Mouse (Mus musculus) kidney, postnatal 36 days (tissue): ENCODE data around the gene Slfn5.
A peak's percentile ranks its signal among the peaks of the same experiment; 100 is the strongest.
"Not testable (repeated sequence)": the region's sequence is repeated elsewhere in the genome, so short reads cannot be mapped to it uniquely, and the experiment has no call there.

Source experiments
- DNase-seq, 2 experiments: peaks; one replicate each; pipeline ENCODE4 v3.0.0; 2021 to 2022; ENCODE audit warnings: mixed read lengths in 2 of 2

The Slfn5 gene

GRCm38 (mm10) chr11:82950736-82951481 is at the start of gene Slfn5:
Gene Slfn5 (plus strand): TSS chr11:82951349.
- peak; percentile 70 to 84 for DNase-seq

- no peak for DNase-seq
Measured at GRCm38 (mm10) chr11:82901606-82902310, 49.4 kb upstream of the Slfn5 start.

- DNase-seq = no peak
Measured at GRCm38 (mm10) chr11:82904952-82905351, 46.2 kb upstream of the Slfn5 start.

GRCm38 (mm10) chr11:82905816-82906215 is 45.3 kb upstream of the Slfn5 start:
- DNase-seq = no peak

DNA sequence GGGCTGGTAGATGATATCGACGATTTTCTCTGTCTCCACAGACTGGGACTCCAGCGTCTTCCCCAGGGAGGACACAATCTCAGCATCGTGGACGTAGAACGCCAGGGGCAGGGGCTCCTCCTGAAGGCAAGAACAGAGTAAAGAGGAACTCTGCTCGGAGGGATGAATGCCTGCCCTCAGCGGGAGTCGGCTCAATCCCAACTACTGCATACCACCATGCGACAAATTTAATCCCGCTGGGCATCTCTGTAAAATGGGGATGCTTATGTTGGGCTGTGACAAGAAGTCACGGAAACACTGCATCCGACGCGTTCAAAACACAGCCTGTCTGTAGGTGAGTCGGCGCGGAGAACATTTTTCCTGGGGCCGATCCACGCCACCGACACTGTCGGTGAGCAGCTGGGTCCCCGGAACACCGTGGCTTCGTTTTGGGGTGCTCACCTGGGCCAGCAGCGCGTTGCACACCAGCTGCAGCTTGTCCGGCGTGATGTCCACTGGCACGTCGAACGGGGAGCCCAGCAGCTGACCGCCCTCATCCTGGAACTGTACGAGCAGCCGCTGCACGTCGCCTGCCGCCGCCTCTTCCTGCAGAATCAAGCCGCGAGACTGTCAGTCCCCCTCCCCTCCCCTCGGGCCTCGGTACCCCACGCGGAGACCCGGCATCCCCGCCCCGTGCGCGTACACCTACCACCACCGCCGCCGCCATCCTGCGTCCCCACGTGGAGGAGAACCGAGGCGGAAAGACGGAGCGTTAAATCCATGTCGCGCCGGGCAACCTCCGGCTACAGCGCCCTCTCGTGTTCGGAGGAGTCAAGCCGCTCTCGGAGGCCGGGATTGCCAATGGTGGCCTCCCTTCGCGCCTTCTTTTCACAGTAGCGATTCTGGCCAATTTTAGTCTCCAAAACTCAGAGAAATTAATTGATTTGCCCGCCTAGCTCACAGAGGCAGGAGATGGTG is 43.2 kb upstream of the Slfn5 start, which contains the start of gene Nle1:
Nle1 (minus strand) TSS at position 761 of the 957 bp plus-strand sequence.
- DNase-seq = peak; percentile 91 to 95

- DNase-seq = no peak
Measured at GRCm38 (mm10) chr11:82908608-82908989, 42.5 kb upstream of the Slfn5 start.

DNA sequence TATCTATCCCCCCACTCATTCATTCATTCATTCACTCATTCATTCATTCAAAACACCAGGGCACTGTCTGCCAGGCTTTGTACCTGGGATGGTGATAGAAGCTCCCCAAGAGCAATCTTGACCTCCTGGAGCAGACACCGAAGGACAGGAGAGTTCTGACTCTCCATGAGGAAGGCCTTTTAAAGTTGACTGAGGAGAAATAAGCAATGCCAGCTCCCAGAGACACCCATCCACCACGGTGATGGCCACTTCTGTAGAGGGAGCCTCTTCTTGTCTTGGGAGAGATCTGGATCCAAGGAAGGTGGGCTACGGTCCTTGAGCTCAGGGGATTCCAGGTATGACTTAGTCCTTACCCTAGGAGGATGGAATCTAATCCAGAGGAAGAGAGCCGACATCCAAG is 40.9 kb upstream of the Slfn5 start, which contains the start of gene Unc45b:
Unc45b (plus strand) TSS at position 301 of the 400 bp plus-strand sequence.
- DNase-seq = no peak

GRCm38 (mm10) chr11:82910679-82911389 is 40.3 kb upstream of the Slfn5 start:
- DNase-seq = no peak

DNA sequence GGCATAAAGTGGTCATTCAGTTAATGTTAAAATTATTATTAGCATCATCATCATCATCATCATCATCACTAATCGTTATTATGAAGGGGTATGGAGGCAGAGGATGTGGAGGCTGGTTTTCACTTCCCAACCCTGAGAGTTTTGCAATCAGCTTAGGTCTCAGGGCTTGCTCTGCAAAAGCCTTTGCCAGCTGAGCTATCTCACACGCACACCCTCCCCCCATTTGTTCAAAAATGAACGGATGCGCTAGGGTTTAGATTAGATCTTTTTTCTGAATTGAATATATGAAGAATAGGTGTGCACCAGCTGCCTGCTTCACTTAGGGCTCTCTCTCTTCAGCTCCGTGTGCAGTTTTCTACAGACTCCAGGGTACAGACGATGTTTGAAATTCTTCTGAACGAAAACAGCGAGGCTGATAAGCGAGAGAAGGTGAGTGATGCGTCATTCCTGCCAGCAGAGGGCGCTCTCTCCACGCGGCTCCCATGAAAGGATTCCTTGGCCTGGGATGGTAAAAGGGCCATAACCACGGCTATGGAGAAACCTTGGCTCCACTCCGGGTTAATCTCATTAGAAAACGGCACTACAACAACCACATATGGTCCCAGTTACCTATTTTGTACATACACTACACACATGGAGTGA is 36.3 kb upstream of the Slfn5 start:
- DNase-seq = peak; percentile 70 to 90

DNA sequence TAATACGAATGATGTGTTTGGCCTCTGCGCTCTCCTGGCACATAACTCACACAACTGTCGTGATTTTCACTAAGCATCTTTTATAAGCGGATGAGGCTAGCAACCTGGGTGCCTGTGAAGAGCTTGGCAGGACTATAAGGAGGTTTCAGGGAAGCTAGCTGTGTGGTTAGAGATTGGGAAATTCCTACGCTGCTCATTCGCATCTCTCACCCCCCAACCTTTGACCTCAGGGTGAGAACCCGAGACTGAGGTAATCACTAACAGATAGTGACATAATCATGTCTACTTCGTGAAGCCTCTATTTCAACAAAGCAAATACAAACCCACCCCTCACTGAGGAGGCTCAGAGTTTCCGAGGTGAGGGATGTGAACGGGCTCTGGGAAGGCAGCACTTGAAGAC is 30.4 kb upstream of the Slfn5 start:
- DNase-seq = no peak

GRCm38 (mm10) chr11:82921691-82922090 is 29.5 kb upstream of the Slfn5 start:
- DNase-seq = no peak

DNA sequence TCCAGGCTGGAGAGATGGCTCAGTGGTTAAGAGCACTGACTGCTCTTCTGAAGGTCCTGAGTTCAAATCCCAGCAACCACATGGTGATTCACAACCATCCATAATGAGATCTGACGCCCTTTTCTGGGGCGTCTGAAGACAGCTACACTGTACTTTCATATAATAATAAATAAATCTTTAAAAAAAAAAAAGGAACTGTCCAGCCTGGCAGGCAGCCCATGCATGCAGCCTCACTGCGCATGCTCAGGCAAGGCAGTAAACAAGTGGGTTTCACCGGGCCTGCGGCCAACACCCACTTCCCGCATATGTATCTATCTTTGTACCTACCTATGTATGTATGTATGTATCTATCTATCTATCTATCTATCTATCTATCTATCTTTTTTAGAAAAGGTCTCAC is 27.2 kb upstream of the Slfn5 start:
- DNase-seq = not testable (repeated sequence)

- DNase-seq = peak in 1 of 2 experiments; percentile 8
Measured at GRCm38 (mm10) chr11:82928897-82929632, 22.1 kb upstream of the Slfn5 start.

DNA sequence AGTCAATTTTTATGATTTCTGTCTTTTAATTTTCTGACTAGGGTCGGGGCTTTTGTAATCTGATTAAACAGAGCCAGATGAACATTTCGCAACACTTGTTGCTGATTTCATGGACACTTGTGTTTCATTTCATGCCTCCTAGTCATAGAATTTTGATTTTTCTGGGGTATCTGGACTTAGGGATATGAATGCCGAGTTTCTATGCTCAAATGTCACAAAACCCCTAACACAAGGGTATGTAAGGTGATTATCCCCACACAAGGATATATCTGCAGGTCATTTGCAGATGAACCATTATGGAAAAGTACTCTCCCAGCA is 21.6 kb upstream of the Slfn5 start:
- DNase-seq = no peak

- DNase-seq = peak in 1 of 2 experiments; percentile 54
Measured at GRCm38 (mm10) chr11:82930391-82930955, 20.7 kb upstream of the Slfn5 start.

- DNase-seq = not testable (repeated sequence)
Measured at GRCm38 (mm10) chr11:82931161-82931560, 20.0 kb upstream of the Slfn5 start.

DNA sequence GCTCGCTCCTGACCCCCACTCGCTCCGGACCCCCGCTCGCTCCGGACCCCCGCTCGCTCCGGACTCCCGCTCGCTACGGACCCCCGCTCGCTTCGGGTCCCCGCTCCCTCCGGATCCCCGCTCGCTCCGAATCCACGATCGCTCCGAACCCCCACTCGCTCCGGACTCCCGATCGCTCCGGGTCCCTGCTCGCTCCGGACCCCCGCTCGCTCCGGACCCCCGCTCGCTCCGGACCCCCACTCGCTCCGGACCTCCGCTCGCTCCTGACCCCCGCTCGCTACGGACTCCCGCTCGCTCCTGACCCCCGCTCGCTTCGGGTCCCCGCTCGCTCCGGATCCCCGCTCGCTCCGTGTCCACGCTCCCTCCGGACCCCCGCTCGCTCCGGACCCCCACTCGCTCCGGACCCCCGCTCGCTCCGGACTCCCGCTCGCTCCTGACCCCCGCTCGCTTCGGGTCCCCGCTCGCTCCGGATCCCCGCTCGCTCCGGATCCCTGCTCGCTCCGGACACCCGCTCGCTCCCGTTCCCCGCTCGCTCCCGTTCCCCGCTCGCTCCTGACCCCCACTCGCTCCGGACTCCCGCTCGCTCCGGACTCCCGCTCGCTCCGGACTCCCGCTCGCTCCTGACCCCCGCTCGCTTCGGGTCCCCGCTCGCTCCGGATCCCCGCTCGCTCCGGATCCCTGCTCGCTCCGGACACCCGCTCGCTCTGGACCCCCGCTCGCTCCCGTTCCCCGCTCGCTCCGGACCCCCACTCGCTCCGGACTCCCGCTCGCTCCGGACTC is 19.3 kb upstream of the Slfn5 start:
- DNase-seq = peak in 1 of 2 experiments; percentile 46

- no peak for DNase-seq
Measured at GRCm38 (mm10) chr11:82933186-82933585, 18.0 kb upstream of the Slfn5 start.

DNA sequence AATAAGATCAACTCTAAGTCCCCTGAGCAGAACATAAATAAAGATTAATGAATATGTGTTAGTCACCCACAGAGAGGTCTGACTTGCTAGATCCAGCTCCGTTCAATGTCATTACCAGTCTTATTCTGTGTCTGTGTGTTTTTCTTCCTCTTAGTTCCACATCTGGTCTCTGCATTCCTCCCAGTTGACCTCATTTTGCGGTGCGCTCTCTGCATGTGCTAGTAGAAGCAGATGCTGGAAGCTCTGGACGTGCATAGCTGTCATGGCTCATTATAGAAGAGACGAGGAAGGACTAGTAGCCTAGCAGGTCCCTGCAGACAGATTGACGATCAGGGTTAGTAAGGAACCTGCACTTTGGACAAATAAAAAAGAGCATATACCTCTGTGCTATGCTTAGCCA is 7.8 kb upstream of the Slfn5 start:
- DNase-seq = no peak

GRCm38 (mm10) chr11:82945636-82946035 is 5.5 kb upstream of the Slfn5 start:
- no peak for DNase-seq
